In genomic region chr4:135205254-135205653, GRCm38 (mm10) we compare ENCODE assay signal across 18 mouse cellular contexts.
A peak's percentile ranks its signal among the peaks of the same experiment; 100 is the strongest.
DNase-seq lines count a peak whose midpoint lies in the region; ATAC-seq lines count a peak whose summit lies in the region.
"Had no signal": no experiment of that assay in that cellular context is flagged by ENCODE, and none has a peak within 500 bp of the region (broad histone marks: within the 10 kb centered on the region; RNA-seq: fewer than 3 reads in every experiment).

No protein-coding gene starts in this region.

- intact Hi-C loops in heart, postnatal 36 days (cut with DNase I), result no loop called here

- peaks cover 35% of the 10 kb centered on the region for H3K4me1 ChIP-seq in liver, embryonic 15.5 days (replicated peaks)
- peaks cover 11% of the 10 kb centered on the region for H3K4me1 ChIP-seq in liver, embryonic 11.5 days (replicated peaks; ENCODE audit: control insufficient read depth, insufficient read depth, low read length)

- peaks cover 24% of the 10 kb centered on the region for H3K27me3 ChIP-seq in liver, embryonic 15.5 days
- peaks cover 14% of the 10 kb centered on the region for H3K27me3 ChIP-seq in liver, embryonic 11.5 days (replicated peaks; ENCODE audit: control insufficient read depth, insufficient read depth, low read length)

- DNase-seq in heart, adult 11 months, result peak; percentile 89
- DNase-seq in heart, postnatal 36 days, result no peak
- no peak for DNase-seq in liver, embryonic 11.5 days (ENCODE audit: low spot score)
- DNase-seq in thymus, postnatal 4 days, result peak; percentile 31
- DNase-seq in thymus, postnatal 25 days, result no peak
- DNase-seq: adrenal gland, adult 8-10 months; adrenal gland, postnatal 25 days; cerebellum, adult 18-20 months; cerebellum, adult 9-10 months; cerebellum, postnatal 14 days; gastrocnemius, postnatal 10 days; gastrocnemius, postnatal 36 days had no signal

- WGBS in liver, embryonic 15.5 days (ENCODE audit: insufficient replicate concordance), result 56% methylated on average over 5 of the region's 5 CpGs
- WGBS in liver, embryonic 11.5 days, result 35% methylated on average over 5 of the region's 5 CpGs

- H3K36me3 ChIP-seq in liver, embryonic 15.5 days (replicated peaks), result no peaks in the 10 kb centered on the region
- no peaks in the 10 kb centered on the region for H3K36me3 ChIP-seq in liver, embryonic 11.5 days (ENCODE audit: control insufficient read depth, insufficient read depth, low read length)
- H3K36me3 ChIP-seq: forebrain, embryonic 10.5 days; hindbrain, embryonic 15.5 days had no signal

- ATAC-seq in liver, embryonic 15.5 days (ENCODE audit: insufficient read depth), result no peak
- ATAC-seq in liver, embryonic 11.5 days (replicated peaks; ENCODE audit: low FRiP score), result no peak
- ATAC-seq: forebrain, embryonic 13.5 days; forebrain, embryonic 16.5 days had no signal

- H3K9ac ChIP-seq in liver, embryonic 15.5 days, result no peak overlapping the region
- H3K9ac ChIP-seq in liver, embryonic 11.5 days (ENCODE audit: low read depth, low read length), result no peak overlapping the region

- no peak overlapping the region for H3K27ac ChIP-seq in liver, embryonic 15.5 days (replicated peaks)
- H3K27ac ChIP-seq in liver, embryonic 11.5 days (ENCODE audit: low read depth, low read length), result no peak overlapping the region
- H3K27ac ChIP-seq: forebrain, embryonic 10.5 days; forebrain, embryonic 13.5 days; hindbrain, embryonic 10.5 days; hindbrain, embryonic 15.5 days had no signal

- H3K9me3 ChIP-seq in liver, embryonic 15.5 days (replicated peaks), result no peaks in the 10 kb centered on the region
- H3K9me3 ChIP-seq in liver, embryonic 11.5 days (ENCODE audit: control insufficient read depth, low read length), result no peaks in the 10 kb centered on the region
- H3K9me3 ChIP-seq: forebrain, embryonic 10.5 days; forebrain, embryonic 13.5 days; hindbrain, embryonic 15.5 days had no signal

- H3K4me3 ChIP-seq in liver, embryonic 15.5 days (replicated peaks), result no peak overlapping the region
- H3K4me3 ChIP-seq in liver, embryonic 11.5 days (ENCODE audit: low read depth, low read length), result no peak overlapping the region

- 0 out of 2 replicates have a peak overlapping the region, but pooled peaks have one; percentile 82 for H3K4me2 ChIP-seq in liver, embryonic 15.5 days
- no peak overlapping the region for H3K4me2 ChIP-seq in liver, embryonic 11.5 days

Comparison
In these comparisons a context has a peak if more than half of its experiments do, and no peak if none do; other contexts are left out.
1. DNase-seq: peak in heart, adult 11 months (single experiment) and thymus, postnatal 4 days (single experiment); none in heart, postnatal 36 days (0 of 2), liver, embryonic 11.5 days (single experiment) and thymus, postnatal 25 days (single experiment).